Mouse (Mus musculus): ENCODE measurements around the gene Hspa2. TPM values are rescaled to one million over a fixed set of nuclear protein-coding genes. Genes with fewer than 3 reads are reported as not detected.

Gene Hspa2
- polyA plus RNA-seq (2012; rRNA removed) = 3.8 and 6.0 TPM in 2 replicates

DNA sequence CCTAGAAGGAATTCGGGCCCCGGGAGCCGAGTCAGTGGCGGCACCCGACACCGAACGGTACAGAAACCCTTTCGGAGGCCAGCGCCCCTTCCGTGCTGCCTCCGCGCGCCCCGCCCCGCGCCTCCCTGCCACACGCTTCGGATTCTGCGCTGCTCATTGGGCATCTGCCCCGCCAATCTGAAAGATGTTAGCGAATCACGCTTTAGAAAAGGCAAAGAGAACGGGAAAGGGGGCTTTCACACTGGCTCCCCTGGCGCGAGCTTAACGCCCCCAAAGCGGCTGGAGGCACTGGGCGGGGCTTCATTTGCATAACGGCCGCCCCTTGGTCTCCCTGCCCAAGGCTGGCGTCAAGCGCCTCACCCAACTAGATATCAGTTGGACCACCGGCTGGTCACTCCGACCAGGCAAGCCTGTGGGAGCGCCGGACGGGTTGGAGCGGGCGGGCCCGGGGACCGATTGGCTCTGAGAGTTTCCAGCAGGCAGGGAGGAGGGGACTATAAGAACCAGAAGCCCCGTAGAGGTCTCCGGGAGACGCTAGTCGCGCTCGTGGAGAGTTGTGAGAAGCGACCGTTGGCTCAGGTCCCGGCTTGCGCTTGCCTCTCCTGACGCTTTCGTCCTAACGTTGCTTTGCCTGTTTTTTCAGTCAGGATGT lies at the start of gene Hspa2:
Gene Hspa2 (plus strand): TSS at position 291 of the 652 bp plus-strand sequence.
- H3K36me3 ChIP-seq (ENCODE audit: control insufficient read depth, insufficient read depth, low read length) = no peaks in the 10 kb centered on the region
- under 1% methylated on average over 54 of the region's 54 CpGs for WGBS
- TF ChIP-seq POLR2A (IDR thresholded peaks at IDR 0.05; ENCODE audit: low read depth, low read length) (peak; percentile 87), CTCF (IDR thresholded peaks at IDR 0.05; ENCODE audit: extremely low read depth, insufficient read depth, insufficient read length, insufficient replicate concordance) (no peak)
- H3K4me1 ChIP-seq (ENCODE audit: control insufficient read depth, insufficient read depth, insufficient read length) = peaks cover 11% of the 10 kb centered on the region
- H3K27me3 ChIP-seq (ENCODE audit: control insufficient read depth, insufficient read depth, low read length) = peaks cover 11% of the 10 kb centered on the region
- H3K27ac ChIP-seq (ENCODE audit: insufficient read depth, low read length) = peak within 1 kb of the TSS; percentile 91
- peak; percentile 98 to 100 for DNase-seq (ENCODE audit: low read depth in 1 of 2, low spot score in 2 of 2)
- H3K4me3 ChIP-seq (ENCODE audit: extremely low read depth, insufficient read depth, insufficient read length) = peak within 1 kb of the TSS; percentile 76

DNA sequence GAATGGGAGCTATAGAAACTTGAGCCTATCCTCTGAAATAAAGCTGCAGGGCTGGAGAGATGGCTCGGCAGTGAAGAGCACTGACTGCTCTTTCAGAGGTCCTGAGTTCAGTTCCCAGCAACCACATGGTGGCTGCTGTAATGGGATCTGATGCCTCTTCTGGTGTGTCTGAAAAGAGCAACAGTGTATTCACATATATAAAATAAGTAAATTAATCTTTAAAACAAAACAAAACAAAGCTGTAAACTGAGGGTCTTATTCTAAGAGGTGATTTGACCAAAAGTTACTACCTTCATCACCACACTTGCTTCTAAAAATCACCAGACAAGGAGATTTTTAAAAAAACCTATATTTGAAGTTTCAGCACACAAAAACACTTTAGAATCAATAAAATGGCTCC lies 43.1 kb upstream of the Hspa2 start:
- 65% methylated on average over 1 of the region's 1 CpGs for WGBS
- TF ChIP-seq POLR2A (IDR thresholded peaks at IDR 0.05; ENCODE audit: low read depth, low read length) (no peak), CTCF (IDR thresholded peaks at IDR 0.05; ENCODE audit: extremely low read depth, insufficient read depth, insufficient read length, insufficient replicate concordance) (no peak)
- DNase-seq (ENCODE audit: low read depth in 1 of 2, low spot score in 2 of 2) = no peak

DNA sequence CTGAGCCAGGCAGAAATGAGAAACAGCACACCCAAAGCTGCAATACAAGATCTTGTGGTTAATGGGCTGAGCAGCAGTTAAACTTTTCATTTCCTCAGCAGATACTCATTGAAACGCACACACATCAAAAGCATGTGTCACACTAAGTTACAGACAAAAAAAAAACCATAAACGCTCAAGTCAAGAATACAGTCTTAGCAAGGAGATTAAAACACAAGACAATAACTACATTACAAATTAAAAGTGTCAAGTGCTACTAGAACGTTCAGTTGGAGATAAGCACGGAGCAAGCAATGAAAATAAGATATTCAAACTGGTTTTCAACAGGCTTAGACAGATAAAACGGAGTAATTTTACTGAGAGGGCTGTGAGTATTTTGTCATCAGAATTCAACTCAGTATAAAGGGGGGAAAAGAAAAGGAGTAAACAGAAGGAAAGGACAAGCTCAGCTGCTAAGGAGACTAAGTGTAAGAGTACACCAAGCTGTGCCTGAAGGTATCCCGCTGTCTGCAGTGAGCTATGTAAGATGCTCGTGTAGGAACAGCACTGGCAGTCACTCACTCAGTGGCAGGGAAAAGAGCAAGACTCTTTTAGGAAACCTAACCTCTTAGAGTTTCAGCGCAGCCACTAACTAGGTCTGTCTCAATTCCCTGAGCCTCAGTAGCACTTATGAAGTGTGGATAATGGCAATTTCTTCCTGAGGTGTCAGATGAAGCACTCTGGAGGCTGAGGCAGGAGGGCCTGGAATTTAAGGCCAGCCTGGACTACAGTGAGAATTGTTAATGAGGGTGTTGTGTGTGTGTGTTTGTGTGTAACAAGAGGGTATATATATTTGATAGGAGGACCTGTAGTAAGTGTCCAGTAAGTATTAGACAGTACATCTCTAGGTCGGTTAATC lies 42.3 kb upstream of the Hspa2 start:
- no peaks in the 10 kb centered on the region for H3K27me3 ChIP-seq (ENCODE audit: control insufficient read depth, insufficient read depth, low read length)
- 21% methylated on average over 9 of the region's 9 CpGs for WGBS
- no peaks in the 10 kb centered on the region for H3K36me3 ChIP-seq (ENCODE audit: control insufficient read depth, insufficient read depth, low read length)
- H3K4me3 ChIP-seq (ENCODE audit: extremely low read depth, insufficient read depth, insufficient read length) = no peak overlapping the region; the same call in 1 of the 2 replicates
- H3K27ac ChIP-seq (ENCODE audit: insufficient read depth, low read length) = peak overlapping the region; percentile 78
- H3K4me1 ChIP-seq (ENCODE audit: control insufficient read depth, insufficient read depth, insufficient read length) = peaks cover 13% of the 10 kb centered on the region; the same call in 1 of the 2 replicates
- no peak for DNase-seq (ENCODE audit: low read depth in 1 of 2, low spot score in 2 of 2)
- no peak for TF ChIP-seq POLR2A (IDR thresholded peaks at IDR 0.05; ENCODE audit: low read depth, low read length)
- TF ChIP-seq CTCF (IDR thresholded peaks at IDR 0.05; ENCODE audit: extremely low read depth, insufficient read depth, insufficient read length, insufficient replicate concordance) = no peak

More for the DNA sequence above, 43.1 kb upstream of the Hspa2 start:
- no peaks in the 10 kb centered on the region for H3K36me3 ChIP-seq (ENCODE audit: control insufficient read depth, insufficient read depth, low read length)
- no peak overlapping the region for H3K4me3 ChIP-seq (ENCODE audit: extremely low read depth, insufficient read depth, insufficient read length)
- peaks cover 11% of the 10 kb centered on the region; the same call in 1 of the 2 replicates for H3K4me1 ChIP-seq (ENCODE audit: control insufficient read depth, insufficient read depth, insufficient read length)
- no peaks in the 10 kb centered on the region for H3K27me3 ChIP-seq (ENCODE audit: control insufficient read depth, insufficient read depth, low read length)
- H3K27ac ChIP-seq (ENCODE audit: insufficient read depth, low read length) = no peak overlapping the region

DNA sequence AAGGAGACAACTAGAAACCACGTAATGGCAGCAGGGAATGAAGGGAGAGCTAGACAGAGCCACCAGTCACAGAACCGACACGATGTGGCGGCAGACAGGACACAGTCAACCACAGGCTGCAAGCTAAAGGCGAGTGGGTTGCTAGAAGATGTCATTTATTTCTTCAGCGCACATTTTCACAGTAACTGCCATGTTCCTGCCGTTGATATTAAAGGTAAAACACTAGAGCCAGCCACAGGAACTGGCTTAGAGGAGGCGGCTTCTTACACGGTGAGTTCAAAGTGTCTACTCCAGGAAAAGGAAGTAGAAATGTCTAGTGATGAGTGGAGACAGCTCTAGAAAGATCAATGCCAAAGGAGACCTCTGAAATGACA lies 41.7 kb upstream of the Hspa2 start:
- H3K27ac ChIP-seq (ENCODE audit: insufficient read depth, low read length) = peak overlapping the region; percentile 78
- peaks cover 18% of the 10 kb centered on the region; the same call in 1 of the 2 replicates for H3K4me1 ChIP-seq (ENCODE audit: control insufficient read depth, insufficient read depth, insufficient read length)
- peak overlapping the region; percentile 27; the same call in 1 of the 2 replicates for H3K4me3 ChIP-seq (ENCODE audit: extremely low read depth, insufficient read depth, insufficient read length)
- no peaks in the 10 kb centered on the region for H3K27me3 ChIP-seq (ENCODE audit: control insufficient read depth, insufficient read depth, low read length)
- WGBS = 13% methylated on average over 9 of the region's 9 CpGs
- TF ChIP-seq CTCF (IDR thresholded peaks at IDR 0.05; ENCODE audit: extremely low read depth, insufficient read depth, insufficient read length, insufficient replicate concordance) (no peak), POLR2A (IDR thresholded peaks at IDR 0.05; ENCODE audit: low read depth, low read length) (no peak)
- H3K36me3 ChIP-seq (ENCODE audit: control insufficient read depth, insufficient read depth, low read length) = no peaks in the 10 kb centered on the region
- DNase-seq (ENCODE audit: low read depth in 1 of 2, low spot score in 2 of 2) = no peak

DNA sequence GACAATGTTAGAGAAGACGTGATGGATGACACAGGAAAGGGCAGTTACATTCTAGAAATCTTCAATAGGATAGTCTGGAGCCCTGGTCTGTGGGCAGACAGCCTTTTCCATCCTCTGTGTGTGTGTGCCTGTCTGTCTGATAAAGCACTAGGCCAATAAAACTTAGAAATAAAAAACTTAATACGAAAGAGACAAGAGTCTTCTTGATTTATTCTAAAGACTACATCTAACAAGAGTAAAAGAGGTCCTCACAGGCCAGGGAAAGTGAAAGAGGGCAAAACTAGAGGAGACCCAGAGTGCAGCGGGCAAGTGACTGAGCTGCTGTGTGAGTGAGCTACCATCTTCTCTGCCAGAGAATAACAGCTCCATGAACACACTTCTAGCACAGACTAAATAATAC lies 37.7 kb upstream of the Hspa2 start:
- H3K27ac ChIP-seq (ENCODE audit: insufficient read depth, low read length) = no peak overlapping the region; the same call in 1 of the 2 replicates
- peaks cover 25% of the 10 kb centered on the region; the same call in 1 of the 2 replicates for H3K4me1 ChIP-seq (ENCODE audit: control insufficient read depth, insufficient read depth, insufficient read length)
- no peak overlapping the region for H3K4me3 ChIP-seq (ENCODE audit: extremely low read depth, insufficient read depth, insufficient read length)
- TF ChIP-seq POLR2A (IDR thresholded peaks at IDR 0.05; ENCODE audit: low read depth, low read length) = no peak
- no peak for TF ChIP-seq CTCF (IDR thresholded peaks at IDR 0.05; ENCODE audit: extremely low read depth, insufficient read depth, insufficient read length, insufficient replicate concordance)
- no peak for DNase-seq (ENCODE audit: low read depth in 1 of 2, low spot score in 2 of 2)
- H3K36me3 ChIP-seq (ENCODE audit: control insufficient read depth, insufficient read depth, low read length) = no peaks in the 10 kb centered on the region
- no peaks in the 10 kb centered on the region for H3K27me3 ChIP-seq (ENCODE audit: control insufficient read depth, insufficient read depth, low read length)
- 60% methylated on average over 3 of the region's 3 CpGs for WGBS

DNA sequence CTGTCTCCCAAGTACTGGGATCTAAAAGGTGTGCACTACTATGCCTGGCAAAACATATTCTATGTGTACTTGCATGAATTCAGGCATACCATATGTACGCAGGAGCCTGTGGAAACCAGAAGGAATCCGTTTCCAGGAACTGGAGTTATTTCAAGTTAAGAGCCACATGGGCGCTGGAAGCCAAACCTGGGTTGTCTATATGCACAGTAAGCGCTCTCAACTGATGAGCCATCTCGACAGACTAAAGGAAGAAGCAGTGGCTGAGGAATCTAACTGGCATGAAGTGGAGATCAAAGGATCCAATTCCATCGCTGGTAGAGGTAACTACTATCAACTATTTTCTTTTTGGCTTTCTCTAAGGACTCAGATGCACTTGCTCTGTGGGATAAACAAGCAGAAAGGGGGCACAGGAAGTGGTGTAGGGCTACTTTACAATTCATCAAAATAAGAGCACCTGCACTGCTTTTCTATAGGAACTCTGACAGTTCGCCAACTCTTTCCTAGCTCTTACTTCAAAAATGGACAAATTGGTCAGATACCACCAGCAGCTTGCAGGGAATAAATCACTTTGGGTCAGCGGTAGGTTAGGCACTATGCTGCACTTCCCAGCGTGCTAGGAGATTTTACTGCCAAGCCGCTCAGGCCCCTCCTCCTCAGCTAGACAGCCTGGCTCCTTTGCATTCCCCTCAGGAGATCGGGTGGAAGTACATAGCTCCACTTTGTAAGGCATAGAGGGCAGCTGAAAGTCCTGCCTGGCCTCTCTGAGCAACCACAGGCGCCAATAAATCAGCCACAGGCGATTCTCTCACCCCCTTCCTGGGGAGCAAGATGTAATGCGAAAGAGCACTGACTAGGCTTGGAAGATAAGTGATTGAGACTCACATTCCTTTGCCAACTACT lies 36.6 kb upstream of the Hspa2 start:
- Histone ChIP-seq H3K4me1 (ENCODE audit: control insufficient read depth, insufficient read depth, insufficient read length) (peaks cover 20% of the 10 kb centered on the region; the same call in 1 of the 2 replicates), H3K36me3 (ENCODE audit: control insufficient read depth, insufficient read depth, low read length) (no peaks in the 10 kb centered on the region), H3K27me3 (ENCODE audit: control insufficient read depth, insufficient read depth, low read length) (no peaks in the 10 kb centered on the region), H3K4me3 (ENCODE audit: extremely low read depth, insufficient read depth, insufficient read length) (peak overlapping the region; percentile 32), H3K27ac (ENCODE audit: insufficient read depth, low read length) (peak overlapping the region; percentile 100)
- no peak for DNase-seq (ENCODE audit: low read depth in 1 of 2, low spot score in 2 of 2)
- 9% methylated on average over 14 of the region's 14 CpGs for WGBS
- no peak for TF ChIP-seq CTCF (IDR thresholded peaks at IDR 0.05; ENCODE audit: extremely low read depth, insufficient read depth, insufficient read length, insufficient replicate concordance)

Data from spleen, adult 2 months (tissue).